Mouse (Mus musculus): ENCODE data around the gene Zfp13.

DNA sequence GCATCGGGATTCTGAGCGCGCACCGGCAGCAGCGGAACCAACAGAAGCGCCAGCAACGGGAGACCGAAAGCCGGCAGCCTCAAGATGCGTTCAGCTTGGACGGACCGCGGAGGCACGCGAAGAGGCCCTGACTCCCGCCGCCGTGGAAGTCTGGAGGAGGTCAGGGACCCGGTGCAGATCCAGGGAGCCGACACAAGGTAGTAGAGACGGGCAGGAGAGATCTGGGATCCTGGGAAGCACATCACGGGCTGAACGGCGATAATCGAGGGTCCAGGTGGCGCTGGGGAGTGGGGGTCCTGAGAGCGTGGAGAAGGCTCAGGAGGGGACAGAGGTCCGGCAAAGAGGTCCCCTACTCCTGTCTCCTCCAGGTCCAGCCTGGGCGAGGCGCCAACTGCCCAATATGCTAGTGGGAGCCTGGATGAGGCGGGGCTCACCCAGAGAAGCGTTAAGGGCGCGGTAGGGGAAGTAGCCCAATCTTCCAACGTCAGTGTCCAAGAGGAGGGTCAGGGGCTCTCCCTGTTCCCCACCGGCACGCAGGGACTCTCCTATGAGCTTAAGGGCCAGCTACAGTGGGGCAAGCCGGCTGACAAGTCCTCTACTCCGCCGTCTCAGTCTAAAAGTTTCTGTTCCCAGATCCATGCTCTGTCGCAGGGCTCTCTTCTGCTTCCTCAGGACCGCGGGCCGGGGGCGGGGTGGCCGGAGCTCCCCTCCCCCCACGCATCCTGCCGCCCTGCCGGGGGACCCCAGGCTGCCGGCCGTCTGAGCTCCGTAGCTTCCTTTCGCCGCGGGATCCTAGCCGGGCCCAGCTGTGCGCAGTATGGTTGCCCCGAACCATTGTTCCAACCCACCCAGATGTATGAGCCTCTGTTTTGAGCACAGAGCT lies 45.6 kb upstream of the Zfp13 start, which contains the start of gene Mmp25:
- TF ChIP-seq POLR2AphosphoS5 (IDR thresholded peaks at IDR 0.05; ENCODE audit: borderline replicate concordance, low read depth, low read length) (no peak), CTCF (IDR thresholded peaks at IDR 0.05 in 2 of 3, conservative IDR thresholded peaks at IDR 0.05 in 1 of 3; ENCODE audit: control insufficient read depth in 1 of 3, insufficient read depth in 1 of 3, low read depth in 2 of 3, low read length in 3 of 3, poor library complexity in 1 of 3, severe bottlenecking in 1 of 3) (no peak), TCF12 (IDR thresholded peaks at IDR 0.05; ENCODE audit: low read depth, low read length) (no peak), POLR2A (IDR thresholded peaks at IDR 0.05; ENCODE audit: control insufficient read depth in 1 of 2, insufficient read depth in 1 of 2, low read depth in 1 of 2, low read length in 2 of 2, poor library complexity in 1 of 2) (no peak)

Data from MEL (cell line).